Mouse (Mus musculus): ENCODE measurements around the gene Ntn3. TPM values are rescaled to one million over a fixed set of nuclear protein-coding genes. Genes with fewer than 3 reads are reported as not detected.

The Ntn3 gene
- polyA plus RNA-seq, 1 experiment = 9.1 TPM

DNA sequence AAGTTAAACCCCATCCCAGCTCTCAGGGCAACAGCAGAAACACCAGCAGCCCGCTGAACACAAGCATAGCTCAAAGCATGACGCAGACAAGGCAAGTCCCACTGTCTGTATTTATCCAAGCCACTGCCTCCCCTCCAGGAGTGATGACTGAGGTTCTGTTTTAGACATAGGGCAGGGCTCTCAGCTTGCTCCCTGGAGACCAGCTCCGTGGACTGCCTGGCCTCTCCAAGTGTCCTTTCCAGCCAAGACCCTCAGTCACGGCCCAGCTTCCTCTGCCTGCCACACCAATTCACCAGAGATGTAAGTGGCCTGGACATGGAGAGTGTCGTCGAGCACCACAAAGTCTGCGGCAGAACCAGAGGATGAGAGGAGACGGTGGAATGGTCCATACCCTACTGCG lies 53.6 kb downstream of the Ntn3 start:
- no peak for DNase-seq (ENCODE audit: extremely low spot score in 1 of 2, low spot score in 1 of 2)

DNA sequence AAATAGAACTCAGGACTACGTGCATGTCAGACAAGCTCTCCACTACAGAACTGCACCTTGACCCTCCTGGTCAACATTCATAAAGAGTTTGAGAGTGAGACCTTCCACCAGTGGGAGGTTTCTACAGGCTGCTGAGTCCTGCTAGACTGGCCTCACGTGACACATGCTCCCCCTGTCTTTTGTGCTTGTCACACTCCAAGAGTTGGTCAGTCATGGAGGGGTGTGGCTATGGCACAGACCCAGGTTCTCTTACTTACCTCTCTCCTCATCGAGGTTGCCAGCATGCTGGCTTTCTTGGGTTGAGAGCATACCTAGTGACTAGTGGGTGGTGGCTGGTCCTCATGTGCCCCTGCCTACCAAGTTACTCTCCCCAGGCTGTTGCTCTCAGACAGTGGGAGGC lies 54.9 kb downstream of the Ntn3 start:
- DNase-seq (ENCODE audit: extremely low spot score in 1 of 2, low spot score in 1 of 2) = no peak

Other genes starting within 250 kb of the Ntn3 start
- gene Prss30, start 229.0 kb downstream of the Ntn3 start, polyA plus RNA-seq (2012; rRNA removed) = 1.0 and 4.4 TPM in 2 replicates
- gene Prss22, start 211.4 kb downstream of the Ntn3 start, polyA plus RNA-seq (2012; rRNA removed) = 1.4 and 1.8 TPM in 2 replicates
- gene Prss27, start 171.4 kb downstream of the Ntn3 start, polyA plus RNA-seq (2012; rRNA removed) = not detected in 2 replicates
- gene Kctd5, start 136.0 kb downstream of the Ntn3 start, polyA plus RNA-seq (2012; rRNA removed) = 29.0 and 29.8 TPM in 2 replicates
- gene Pdpk1, start 58.6 kb downstream of the Ntn3 start, polyA plus RNA-seq (2012; rRNA removed) = 40.4 and 40.9 TPM in 2 replicates
- 38.9 and 39.1 TPM in 2 replicates for gene Amdhd2, start 45.8 kb downstream of the Ntn3 start, polyA plus RNA-seq (2012; rRNA removed)
- gene Atp6v0c, start 39.8 kb downstream of the Ntn3 start, polyA plus RNA-seq (2012; rRNA removed) = 2,732 and 2,987 TPM in 2 replicates
- gene Tbc1d24, start 4.0 kb downstream of the Ntn3 start, polyA plus RNA-seq (2012; rRNA removed) = 48.3 and 56.9 TPM in 2 replicates
- gene Tedc2, start 11.3 kb upstream of the Ntn3 start, polyA plus RNA-seq (2012; rRNA removed) = 18.6 and 19.1 TPM in 2 replicates
- 3.3 and 4.4 TPM in 2 replicates for gene Ccnf, start 42.0 kb upstream of the Ntn3 start, polyA plus RNA-seq (2012; rRNA removed)
- 0.90 and 1.0 TPM in 2 replicates for gene Abca17, start 141.5 kb upstream of the Ntn3 start, polyA plus RNA-seq (2012; rRNA removed)
- 44.7 and 47.6 TPM in 2 replicates for gene Abca3, start 142.4 kb upstream of the Ntn3 start, polyA plus RNA-seq (2012; rRNA removed)
- 269 and 276 TPM in 2 replicates for gene Rnps1, start 205.0 kb upstream of the Ntn3 start, polyA plus RNA-seq (2012; rRNA removed)
- 50.0 and 55.9 TPM in 2 replicates for gene Eci1, start 217.1 kb upstream of the Ntn3 start, polyA plus RNA-seq (2012; rRNA removed)
- 18.3 and 22.9 TPM in 2 replicates for gene Dnase1l2, start 233.6 kb upstream of the Ntn3 start, polyA plus RNA-seq (2012; rRNA removed)

Measured in frontal cortex, adult 2 months (tissue).